Mouse (Mus musculus) liver, embryonic 16.5 days (tissue): ENCODE results near the gene Rpl27. TPM values are rescaled to one million over a fixed set of nuclear protein-coding genes. Genes with fewer than 3 reads are reported as not detected.
"Not testable (repeated sequence)": the region's sequence is repeated elsewhere in the genome, so short reads cannot be mapped to it uniquely, and the experiment has no call there.

Source experiments
- ATAC-seq: fragments of 200-750 bp; cut with Nextera tagmentation; 2 replicates; pipeline ENCODE4 v1.8.0; 2017; ENCODE audit warnings: low read depth, mild to moderate bottlenecking, moderate number of reproducible peaks, moderate library complexity
- H3K27ac ChIP-seq: fragments of 300-500 bp; sonication (generic); 2 replicates; pipeline ENCODE4 v1.5.1; 2014; ENCODE audit warnings: mild to moderate bottlenecking, low read length
- H3K27me3 ChIP-seq: fragments of 300-500 bp; sonication (generic); 2 replicates; pipeline ENCODE4 v1.6.1; 2014; ENCODE audit warnings: low read depth, low read length, mixed read lengths; ENCODE audit not compliant: control insufficient read depth, insufficient read depth
- H3K36me3 ChIP-seq: fragments of 300-500 bp; sonication (generic); 2 replicates; pipeline ENCODE4 v1.6.1; 2014; ENCODE audit warnings: mild to moderate bottlenecking; ENCODE audit not compliant: control insufficient read depth, insufficient read depth
- H3K4me1 ChIP-seq: fragments of 300-500 bp; sonication (generic); 2 replicates; pipeline ENCODE4 v1.6.1; 2014; ENCODE audit warnings: low read depth, low read length, mixed read lengths; ENCODE audit not compliant: control insufficient read depth
- H3K4me2 ChIP-seq: fragments of 300-500 bp; sonication (generic); 2 replicates; pipeline ENCODE4 v1.6.1; 2014; ENCODE audit warnings: low read depth, low read length, mixed read lengths
- H3K4me3 ChIP-seq: fragments of 300-500 bp; sonication (generic); 2 replicates; pipeline ENCODE4 v1.5.1; 2014; ENCODE audit warnings: low read depth, mild to moderate bottlenecking, low read length
- H3K9ac ChIP-seq: fragments of 300-500 bp; sonication (generic); 2 replicates; pipeline ENCODE4 v1.6.1; 2014; ENCODE audit warnings: low read depth, low read length
- H3K9me3 ChIP-seq: fragments of 300-500 bp; sonication (generic); replicated peaks from 2 replicates; pipeline ENCODE4 v1.6.1; 2016; ENCODE audit warnings: low read length; ENCODE audit not compliant: control insufficient read depth
- WGBS: fragments of 180-500 bp; shearing (Covaris S2); extraction: QIAGEN DNeasy Blood & Tissue Kit; methylation state at CpG from one replicate; pipeline ENCODE4 v1.1.7; 2014; ENCODE audit not compliant: insufficient replicate concordance; 5-methylcytosine and 5-hydroxymethylcytosine counted together
- polyA plus RNA-seq: library from polyadenylated mRNA; unstranded; fragments of >200 nt; fragmentation: Nextera tagmentation; extraction: Ambion mirVana; gene quantifications from 2 replicates; pipeline ENCODE4 v1.2.1, GENCODE M21; 2015

Gene Rpl27
- polyA plus RNA-seq, 1 experiment from 2014 or later, result 138 TPM

DNA sequence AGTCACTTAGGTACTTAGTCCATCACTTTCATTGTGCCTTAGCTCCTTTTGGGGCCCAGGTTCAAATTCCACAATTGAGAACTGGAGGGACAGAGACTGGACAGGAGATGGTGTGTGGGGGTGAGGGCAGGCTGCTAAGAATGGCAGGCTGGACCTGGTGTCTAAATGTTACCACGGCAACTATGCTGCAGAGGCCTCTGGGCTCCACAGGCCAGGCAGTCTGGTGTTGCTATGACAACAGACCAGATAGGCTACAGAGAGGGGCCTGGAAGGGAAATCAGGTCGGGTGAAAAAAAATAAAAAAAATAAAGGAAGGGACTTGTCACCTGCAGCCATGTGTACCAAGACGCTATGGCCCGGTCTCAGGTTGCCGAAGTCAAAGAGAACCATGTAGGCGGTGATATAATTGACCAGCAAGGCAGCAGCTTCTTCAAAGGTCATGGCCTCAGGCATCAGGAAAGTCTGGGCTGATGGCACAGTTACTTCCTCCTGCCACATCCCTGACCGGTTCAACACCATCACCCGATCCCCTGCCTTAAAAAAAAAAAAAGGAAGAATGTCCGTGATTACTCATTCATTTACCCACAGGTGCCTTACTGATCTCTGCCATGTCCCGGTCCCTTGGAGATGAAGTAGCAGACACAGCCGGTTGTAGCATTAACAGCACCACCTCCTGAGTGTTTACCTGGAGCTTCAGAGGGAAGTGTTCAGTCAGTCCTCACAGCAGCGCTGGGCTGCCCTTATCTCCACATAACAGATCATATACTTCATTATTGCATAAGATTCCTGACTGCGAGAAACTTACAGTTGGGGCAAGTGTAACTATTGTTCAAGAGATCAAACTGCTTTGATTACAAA, 20.7 kb downstream of the Rpl27 start:
- H3K27ac ChIP-seq, result no peak overlapping the region
- ATAC-seq, result no peak
- H3K9ac ChIP-seq, result peak overlapping the region; percentile 21; the same call in 1 of the 2 replicates
- no peak overlapping the region for H3K4me3 ChIP-seq
- no peaks in the 10 kb centered on the region for H3K36me3 ChIP-seq
- no peaks in the 10 kb centered on the region for H3K9me3 ChIP-seq
- H3K4me1 ChIP-seq, result peaks cover 50% of the 10 kb centered on the region
- H3K27me3 ChIP-seq, result peaks cover 36% of the 10 kb centered on the region
- H3K4me2 ChIP-seq, result no peak overlapping the region
- WGBS, result 23% methylated on average over 13 of the region's 13 CpGs

DNA sequence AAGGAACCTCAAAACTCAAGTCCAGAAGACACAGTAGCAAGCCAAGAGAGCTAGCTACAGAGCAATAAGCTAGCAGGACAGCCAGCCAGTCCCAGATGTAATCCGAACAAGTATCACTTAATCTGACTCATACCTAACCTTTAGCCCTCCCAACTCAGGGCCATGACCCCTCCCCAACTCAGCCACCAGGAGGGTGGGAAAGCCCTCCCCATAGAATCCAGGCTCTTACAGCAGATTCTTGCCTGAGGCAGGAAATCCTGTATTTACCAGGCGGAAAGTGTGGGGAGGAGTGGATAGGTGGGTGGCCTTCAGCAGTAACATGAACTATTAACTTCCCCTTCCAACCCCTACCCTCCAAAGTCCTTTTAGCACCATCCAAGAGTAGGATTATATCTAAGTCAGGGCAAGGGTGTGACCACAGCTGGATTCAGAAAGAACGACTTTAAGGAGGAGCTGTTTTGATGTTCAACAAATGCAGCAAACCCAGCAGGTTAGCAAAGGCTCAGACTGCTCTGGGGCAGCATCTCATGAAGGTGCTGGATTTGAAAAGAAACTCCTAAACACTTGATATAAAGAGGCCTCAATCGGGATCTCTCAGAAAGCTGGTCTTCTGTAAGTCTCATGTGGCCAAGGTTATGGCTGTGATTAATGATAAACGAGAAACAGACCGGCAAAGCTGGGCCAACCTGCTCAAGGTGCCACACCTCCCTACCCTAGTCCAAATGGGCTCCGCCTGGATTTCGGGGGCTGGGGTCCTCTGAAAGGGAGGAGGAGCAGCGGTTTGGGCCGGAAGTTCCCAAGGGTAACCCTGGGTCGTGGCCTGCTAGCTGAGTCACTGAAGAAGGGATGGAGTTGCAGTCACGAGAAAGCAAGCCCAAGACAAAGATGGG, 22.4 kb downstream of the Rpl27 start, which contains the start of gene Rnd2:
Rnd2 (plus strand) TSS at position 789 of the 890 bp plus-strand sequence.
- peak within 1 kb of the TSS; percentile 33 for H3K27ac ChIP-seq
- H3K4me1 ChIP-seq, result peaks cover 56% of the 10 kb centered on the region
- WGBS, result 8% methylated on average over 12 of the region's 12 CpGs

DNA sequence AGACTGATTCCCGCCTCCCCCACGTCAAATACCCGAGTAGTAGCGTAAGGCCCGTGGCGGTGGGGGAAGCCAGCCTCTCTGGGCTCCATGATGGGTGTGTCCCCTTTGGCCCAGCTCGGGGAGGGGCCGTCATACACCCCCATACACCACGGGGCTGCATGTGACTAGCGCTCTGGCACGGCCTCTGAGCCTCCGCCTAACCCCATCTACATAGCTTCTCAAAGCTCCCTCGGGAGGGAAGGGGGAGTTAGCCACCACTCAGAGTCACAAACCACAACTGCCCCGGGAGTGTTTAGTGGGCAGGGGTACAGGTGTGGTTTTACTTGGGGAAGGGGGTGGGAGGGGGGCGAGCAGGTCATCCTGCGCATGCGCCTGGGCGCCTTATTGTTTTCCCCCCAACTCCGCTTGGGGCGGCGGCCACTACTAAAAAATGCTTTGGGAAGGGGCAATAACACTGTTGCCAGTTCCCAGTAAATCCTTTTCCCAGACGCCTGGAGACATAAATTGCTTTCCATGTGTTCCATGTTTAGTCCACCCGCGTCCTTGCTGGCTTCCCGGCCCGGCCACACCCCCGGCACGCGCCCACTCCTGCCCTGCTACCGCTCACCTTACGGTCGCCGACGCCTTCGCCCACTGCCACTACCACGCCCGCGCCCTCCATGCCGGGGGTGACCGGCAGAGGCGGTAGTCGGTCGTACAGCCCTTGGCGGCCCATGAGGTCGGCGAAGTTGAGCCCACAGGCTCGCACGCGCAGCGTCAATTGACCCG, 23.2 kb downstream of the Rpl27 start:
- Histone ChIP-seq H3K36me3 (no peaks in the 10 kb centered on the region), H3K27ac (peak overlapping the region; percentile 33), H3K4me2 (peak overlapping the region; percentile 84), H3K27me3 (peaks cover 50% of the 10 kb centered on the region), H3K9ac (peak overlapping the region; percentile 61), H3K4me1 (peaks cover 56% of the 10 kb centered on the region), H3K4me3 (peak overlapping the region; percentile 70), H3K9me3 (no peaks in the 10 kb centered on the region)
- peak; percentile 14 for ATAC-seq
- WGBS, result under 1% methylated on average over 51 of the region's 51 CpGs

More for the DNA sequence above, 22.4 kb downstream of the Rpl27 start, which contains the start of gene Rnd2:
- peak within 1 kb of the TSS; percentile 70 for H3K4me3 ChIP-seq
- H3K4me2 ChIP-seq, result peak within 1 kb of the TSS; percentile 84
- H3K27me3 ChIP-seq, result peaks cover 50% of the 10 kb centered on the region
- H3K9me3 ChIP-seq, result no peaks in the 10 kb centered on the region
- no peaks in the 10 kb centered on the region for H3K36me3 ChIP-seq
- peak within 1 kb of the TSS; percentile 61 for H3K9ac ChIP-seq
- no peak for ATAC-seq

DNA sequence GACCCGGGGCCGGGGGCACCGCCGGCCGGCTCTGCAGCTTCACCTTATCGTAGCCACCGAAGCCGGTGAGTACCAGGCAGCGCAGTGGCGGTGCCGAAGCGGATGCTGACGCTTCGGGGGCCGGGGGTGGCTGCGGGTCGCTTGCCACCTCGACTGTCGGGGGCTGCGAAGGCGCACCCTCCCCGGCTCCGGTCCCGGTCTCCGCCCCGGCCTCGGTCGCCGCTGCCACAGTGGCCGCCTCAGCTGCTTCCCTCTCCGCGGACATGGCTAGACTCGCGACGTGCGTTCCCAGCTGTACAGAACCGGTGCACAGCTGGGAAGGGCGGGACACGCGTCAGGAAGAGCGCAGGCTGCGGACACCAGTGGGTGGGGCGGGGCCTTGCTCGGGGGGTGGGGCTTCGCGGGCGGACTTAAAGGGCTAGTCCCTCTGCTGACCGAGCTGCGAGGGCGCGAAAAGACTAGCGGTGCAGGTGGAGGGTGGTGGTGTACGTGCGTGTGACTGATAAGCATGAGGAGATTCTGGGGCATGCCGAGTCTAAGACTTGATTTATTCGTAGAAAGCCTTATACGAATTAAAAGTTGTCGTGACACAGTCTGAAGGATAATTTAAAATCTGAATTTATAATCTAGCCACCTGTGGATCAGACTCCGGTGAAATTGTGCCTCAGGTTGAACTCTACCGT, 23.9 kb downstream of the Rpl27 start, which contains the start of gene Vat1:
Vat1 (minus strand) TSS at position 362 of the 683 bp plus-strand sequence.
- peak within 1 kb of the TSS; percentile 70 for H3K4me3 ChIP-seq
- no peaks in the 10 kb centered on the region for H3K9me3 ChIP-seq
- peak within 1 kb of the TSS; percentile 84 for H3K4me2 ChIP-seq
- H3K36me3 ChIP-seq, result no peaks in the 10 kb centered on the region
- ATAC-seq, result peak; percentile 67
- peak within 1 kb of the TSS; percentile 33 for H3K27ac ChIP-seq
- peaks cover 50% of the 10 kb centered on the region for H3K27me3 ChIP-seq
- H3K9ac ChIP-seq, result peak within 1 kb of the TSS; percentile 61
- peaks cover 56% of the 10 kb centered on the region for H3K4me1 ChIP-seq
- under 1% methylated on average over 60 of the region's 60 CpGs for WGBS

- H3K27me3 ChIP-seq, result peaks cover 54% of the 10 kb centered on the region
- not testable (repeated sequence) for H3K36me3 ChIP-seq, ATAC-seq, H3K27ac ChIP-seq, H3K9ac ChIP-seq, H3K9me3 ChIP-seq
- 47% methylated on average over 5 of the region's 5 CpGs for WGBS
- peak overlapping the region; percentile 84 for H3K4me2 ChIP-seq
- H3K4me1 ChIP-seq, result peaks cover 56% of the 10 kb centered on the region
- peak overlapping the region; percentile 70 for H3K4me3 ChIP-seq
Measured at GRCm38 (mm10) chr11:101466552-101466950, 24.5 kb downstream of the Rpl27 start.

DNA sequence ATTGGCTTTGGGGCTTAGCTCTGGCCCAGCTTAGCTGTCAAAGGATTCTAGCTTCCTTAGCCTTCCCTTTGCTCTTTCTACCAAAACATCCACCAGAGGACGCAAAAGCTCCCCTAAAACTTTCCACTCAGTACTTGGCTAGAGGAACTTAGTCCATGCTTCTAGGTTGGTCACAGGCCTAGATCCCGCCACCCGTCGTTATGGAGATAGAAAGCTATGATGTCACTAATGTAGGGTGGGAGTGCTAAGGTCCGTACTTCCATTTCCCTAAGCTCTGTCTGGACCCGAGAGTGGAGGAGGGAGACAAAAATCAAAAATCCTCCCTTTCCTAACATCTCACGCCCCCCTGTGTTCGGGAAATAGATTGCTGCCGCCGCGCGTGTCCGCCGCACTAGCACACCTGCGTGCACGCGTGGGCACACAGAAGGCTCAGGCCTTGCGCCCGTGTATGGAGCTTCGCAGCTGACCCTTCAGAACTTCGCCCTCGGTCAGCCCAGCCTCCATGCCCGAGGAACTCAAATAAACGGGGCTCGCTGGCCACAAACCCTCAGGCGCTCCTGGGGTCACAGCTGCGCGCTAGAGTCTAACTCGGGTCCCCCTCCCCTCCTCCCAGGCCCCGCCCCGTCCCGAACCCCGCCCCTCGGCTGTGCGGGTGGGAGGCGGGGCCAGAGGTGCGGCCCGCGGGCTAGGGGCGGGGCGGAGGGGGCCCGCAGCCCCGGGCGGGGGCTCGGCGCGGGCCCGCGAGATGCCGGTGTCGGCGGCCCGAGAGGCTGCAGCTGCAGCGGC, 25.6 kb downstream of the Rpl27 start:
- H3K4me1 ChIP-seq, result peaks cover 53% of the 10 kb centered on the region
- peak overlapping the region; percentile 35; the same call in 1 of the 2 replicates for H3K27ac ChIP-seq
- H3K4me2 ChIP-seq, result peak overlapping the region; percentile 86
- H3K4me3 ChIP-seq, result peak overlapping the region; percentile 71
- peak overlapping the region; percentile 56 for H3K9ac ChIP-seq
- ATAC-seq, result peak; percentile 70
- no peaks in the 10 kb centered on the region for H3K9me3 ChIP-seq
- H3K27me3 ChIP-seq, result peaks cover 54% of the 10 kb centered on the region
- under 1% methylated on average over 49 of the region's 54 CpGs for WGBS
- no peaks in the 10 kb centered on the region for H3K36me3 ChIP-seq

DNA sequence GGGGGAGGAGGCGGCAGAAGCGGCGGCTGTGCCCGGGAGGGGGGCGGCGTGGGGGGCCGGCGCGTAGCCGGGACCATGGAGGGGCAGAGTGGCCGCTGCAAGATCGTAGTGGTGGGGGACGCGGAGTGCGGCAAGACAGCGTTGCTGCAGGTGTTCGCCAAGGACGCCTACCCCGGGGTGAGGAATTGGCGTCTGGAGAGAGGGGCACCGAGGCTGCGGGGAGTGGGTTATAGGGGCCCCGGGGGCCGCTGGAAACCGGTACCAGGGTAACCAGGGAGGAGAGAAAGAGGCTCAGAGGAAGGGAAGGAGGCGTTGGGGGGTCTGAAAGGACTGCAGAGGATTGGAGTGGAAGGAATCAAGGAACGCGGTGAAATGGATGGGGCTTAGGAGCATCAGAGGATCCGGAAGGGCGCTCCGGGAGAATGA, 26.2 kb downstream of the Rpl27 start:
- H3K27ac ChIP-seq, result no peak overlapping the region
- peak overlapping the region; percentile 56 for H3K9ac ChIP-seq
- 0 out of 2 replicates have a peak, but pooled peaks have one; percentile 1 for ATAC-seq
- H3K27me3 ChIP-seq, result peaks cover 54% of the 10 kb centered on the region
- H3K4me3 ChIP-seq, result peak overlapping the region; percentile 71
- H3K36me3 ChIP-seq, result no peaks in the 10 kb centered on the region
- H3K4me1 ChIP-seq, result peaks cover 47% of the 10 kb centered on the region
- no peaks in the 10 kb centered on the region for H3K9me3 ChIP-seq
- peak overlapping the region; percentile 86 for H3K4me2 ChIP-seq
- WGBS, result 2% methylated on average over 30 of the region's 31 CpGs
